ENCODE assay signal across 20 mouse cellular contexts in the genomic region with DNA sequence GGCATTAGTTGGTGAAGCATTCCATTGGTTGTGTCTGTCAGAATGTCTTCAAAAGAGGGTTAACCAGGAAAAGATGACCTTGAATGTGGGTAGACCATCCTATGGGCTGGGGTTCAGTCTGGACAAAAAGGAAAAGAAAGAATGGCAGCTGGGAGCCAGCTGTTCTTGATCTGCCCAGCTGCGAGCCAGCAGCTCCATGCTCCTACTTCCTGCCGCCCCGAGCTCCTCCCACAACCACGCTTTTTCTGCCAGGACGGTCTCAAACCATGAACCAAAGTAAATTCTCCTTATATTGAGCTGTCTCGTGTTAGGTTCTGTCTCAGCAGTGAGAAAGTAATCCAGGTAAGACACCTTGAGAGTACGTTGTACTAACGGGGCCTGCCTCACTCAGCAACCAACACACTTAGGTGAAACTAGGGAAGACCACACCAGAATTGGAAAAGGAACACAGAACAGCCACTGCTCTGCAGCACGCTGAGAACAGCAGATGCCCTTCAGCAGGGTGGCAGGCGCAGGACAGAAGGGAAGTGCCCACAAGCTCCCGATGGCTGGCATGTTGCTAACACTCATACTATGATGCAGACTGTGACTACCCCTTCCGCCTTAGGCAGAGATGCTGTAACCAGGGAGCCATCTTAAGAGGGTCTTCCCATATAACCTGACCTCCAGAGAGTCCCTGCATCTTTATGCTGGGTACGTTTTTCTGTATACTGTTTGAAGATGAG. TPM values are rescaled to one million over a fixed set of nuclear protein-coding genes. Genes with fewer than 3 reads are reported as not detected.
DNase-seq lines count a peak whose midpoint lies in the region; ATAC-seq and TF ChIP-seq lines count a peak whose summit lies in the region.
"Had no signal": no experiment of that assay in that cellular context is flagged by ENCODE, and none has a peak within 500 bp of the region (broad histone marks: within the 10 kb centered on the region; RNA-seq: fewer than 3 reads in every experiment).

No protein-coding gene starts in this region.

- H3K9me3 ChIP-seq in kidney, embryonic 14.5 days (ENCODE audit: control insufficient read depth, low read length): no peaks in the 10 kb centered on the region
- H3K9me3 ChIP-seq in hindbrain, postnatal 0 days (ENCODE audit: low read length): no peaks in the 10 kb centered on the region
- H3K9me3 ChIP-seq in hindbrain, embryonic 12.5 days (replicated peaks): no peaks in the 10 kb centered on the region
- H3K9me3 ChIP-seq: liver, embryonic 15.5 days; neural tube, embryonic 15.5 days had no signal

- H3K4me1 ChIP-seq in kidney, embryonic 14.5 days (ENCODE audit: control insufficient read depth, insufficient read depth, low read length): no peaks in the 10 kb centered on the region
- H3K4me1 ChIP-seq in thymus, adult 2 months (replicated peaks; ENCODE audit: control insufficient read depth, insufficient read depth, low read length): peaks cover 17% of the 10 kb centered on the region
- H3K4me1 ChIP-seq in hindbrain, postnatal 0 days (ENCODE audit: insufficient read depth, low read length): no peaks in the 10 kb centered on the region
- H3K4me1 ChIP-seq in hindbrain, embryonic 12.5 days: no peaks in the 10 kb centered on the region
- H3K4me1 ChIP-seq: liver, embryonic 15.5 days; neural tube, embryonic 15.5 days had no signal

- no peak overlapping the region for H3K27ac ChIP-seq in kidney, embryonic 14.5 days (ENCODE audit: low read depth, low read length)
- no peak overlapping the region for H3K27ac ChIP-seq in thymus, adult 2 months (ENCODE audit: control insufficient read depth, insufficient read depth, low read length)
- no peak overlapping the region for H3K27ac ChIP-seq in hindbrain, postnatal 0 days
- no peak overlapping the region for H3K27ac ChIP-seq in hindbrain, embryonic 12.5 days
- H3K27ac ChIP-seq: hindbrain, embryonic 14.5 days; liver, embryonic 15.5 days; neural tube, embryonic 15.5 days had no signal

- DNase-seq in kidney, postnatal 10 days: peak; percentile 62
- peak; percentile 33 for DNase-seq in thymus, adult 2 months
- no peak for DNase-seq in thymus, adult 18-20 months
- DNase-seq in cerebellum, postnatal 36 days: peak; percentile 38 to 39
- no peak for DNase-seq in hindbrain, postnatal 0 days (ENCODE audit: low spot score)
- no peak for DNase-seq in layer of hippocampus, adult 11-12 months (ENCODE audit: low spot score)
- DNase-seq: adrenal gland, postnatal 36 days; gastrocnemius, postnatal 14 days; kidney, adult 2 months; layer of hippocampus, adult 9-11 months; retina, postnatal 1 day had no signal

- H3K36me3 ChIP-seq in kidney, embryonic 14.5 days (ENCODE audit: control insufficient read depth, insufficient read depth, low read length): no peaks in the 10 kb centered on the region
- no peaks in the 10 kb centered on the region for H3K36me3 ChIP-seq in thymus, adult 2 months (ENCODE audit: control insufficient read depth, insufficient read depth, low read length)
- no peaks in the 10 kb centered on the region for H3K36me3 ChIP-seq in hindbrain, postnatal 0 days (ENCODE audit: insufficient read depth, low read length)
- no peaks in the 10 kb centered on the region for H3K36me3 ChIP-seq in hindbrain, embryonic 12.5 days
- H3K36me3 ChIP-seq: liver, embryonic 15.5 days; neural tube, embryonic 15.5 days had no signal

- H3K9ac ChIP-seq in kidney, embryonic 14.5 days (ENCODE audit: low read depth, low read length): no peak overlapping the region
- no peak overlapping the region for H3K9ac ChIP-seq in hindbrain, postnatal 0 days (replicated peaks; ENCODE audit: low read length)
- no peak overlapping the region for H3K9ac ChIP-seq in hindbrain, embryonic 12.5 days
- H3K9ac ChIP-seq: hindbrain, embryonic 14.5 days; liver, embryonic 15.5 days; neural tube, embryonic 15.5 days had no signal

- no peak overlapping the region for H3K4me2 ChIP-seq in kidney, embryonic 14.5 days (replicated peaks; ENCODE audit: low read depth, low read length)
- H3K4me2 ChIP-seq in hindbrain, postnatal 0 days (ENCODE audit: low read depth, low read length): no peak overlapping the region
- no peak overlapping the region for H3K4me2 ChIP-seq in hindbrain, embryonic 12.5 days (replicated peaks)
- H3K4me2 ChIP-seq: hindbrain, embryonic 14.5 days; liver, embryonic 15.5 days; neural tube, embryonic 15.5 days had no signal

- no peak for TF ChIP-seq CTCF in thymus, adult 2 months (IDR thresholded peaks at IDR 0.05; ENCODE audit: borderline replicate concordance, control insufficient read depth, extremely low read depth, insufficient read depth, low read length, poor library complexity)
- no peak for TF ChIP-seq CTCF in hindbrain, postnatal 0 days (IDR thresholded peaks at IDR 0.05; ENCODE audit: low read depth)

- WGBS in kidney, embryonic 14.5 days: 82% methylated on average over 13 of the region's 13 CpGs
- 61% methylated on average over 13 of the region's 13 CpGs for WGBS in thymus, adult 2 months
- 79% methylated on average over 13 of the region's 13 CpGs for WGBS in hindbrain, postnatal 0 days
- WGBS in hindbrain, embryonic 12.5 days: 84% methylated on average over 13 of the region's 13 CpGs

- H3K4me3 ChIP-seq in kidney, embryonic 14.5 days (ENCODE audit: low read length): no peak overlapping the region
- H3K4me3 ChIP-seq in thymus, adult 2 months (ENCODE audit: control insufficient read depth, insufficient read depth, low read length): no peak overlapping the region
- H3K4me3 ChIP-seq in hindbrain, postnatal 0 days (ENCODE audit: low read length): no peak overlapping the region
- no peak overlapping the region for H3K4me3 ChIP-seq in hindbrain, embryonic 12.5 days
- H3K4me3 ChIP-seq: liver, embryonic 15.5 days; neural tube, embryonic 15.5 days had no signal

- ATAC-seq in kidney, embryonic 14.5 days (ENCODE audit: low FRiP score, low TSS enrichment): no peak
- ATAC-seq in hindbrain, postnatal 0 days: no peak
- ATAC-seq in hindbrain, embryonic 12.5 days (ENCODE audit: low FRiP score): no peak
- ATAC-seq: forebrain, embryonic 16.5 days had no signal

- no peaks in the 10 kb centered on the region for H3K27me3 ChIP-seq in kidney, embryonic 14.5 days (ENCODE audit: control insufficient read depth, insufficient read depth, low read length)
- no peaks in the 10 kb centered on the region for H3K27me3 ChIP-seq in thymus, adult 2 months (ENCODE audit: control insufficient read depth, insufficient read depth, low read length)
- H3K27me3 ChIP-seq in hindbrain, postnatal 0 days (ENCODE audit: insufficient read depth, low read length): no peaks in the 10 kb centered on the region
- no peaks in the 10 kb centered on the region for H3K27me3 ChIP-seq in hindbrain, embryonic 12.5 days
- H3K27me3 ChIP-seq: liver, embryonic 15.5 days; neural tube, embryonic 15.5 days had no signal

- TF ChIP-seq POLR2A in thymus, adult 2 months (IDR thresholded peaks at IDR 0.05; ENCODE audit: control insufficient read depth, extremely low read depth, insufficient read depth, low read length, poor library complexity): no peak

RNA-seq across cellular contexts. Expression of gene Vamp9, which starts 42.2 kb away (rescaled TPM):
- polyA plus RNA-seq in kidney, embryonic 14.5 days (2014; fragmentation: Nextera tagmentation; extraction: Ambion mirVana): 0.51 TPM in 1 of 2 replicates, not detected in the other
- not detected in 2 replicates for polyA plus RNA-seq in thymus, adult 2 months (2012; rRNA removed)
- 0.31 TPM in 1 of 2 replicates, not detected in the other for total RNA-seq in hindbrain, postnatal 0 days (2014; rRNA removed)
- 0.38 and 1.2 TPM in 2 replicates for polyA plus RNA-seq in hindbrain, postnatal 0 days (2015; fragmentation: Nextera tagmentation; extraction: Ambion mirVana)
- polyA plus RNA-seq in hindbrain, embryonic 12.5 days (2016; fragmentation: Nextera tagmentation; extraction: Ambion mirVana): 0.50 TPM in 1 of 2 replicates, not detected in the other
- total RNA-seq: gastrocnemius, postnatal 14 days; megakaryocyte progenitor cell, adult 5-6 weeks; MEL had no signal
- polyA plus RNA-seq: liver, embryonic 15.5 days; stomach, embryonic 16.5 days had no signal

Comparison
In these comparisons a context has a peak if more than half of its experiments do, and no peak if none do; other contexts are left out.
1. DNase-seq: peak in kidney, postnatal 10 days (single experiment), thymus, adult 2 months (single experiment) and cerebellum, postnatal 36 days (2 of 2); none in thymus, adult 18-20 months (0 of 2), hindbrain, postnatal 0 days (single experiment) and layer of hippocampus, adult 11-12 months (single experiment).